8 mouse cellular contexts compared by ENCODE assay signal in genomic region chr12:32897199-32898120, GRCm38 (mm10). TPM values are rescaled to one million over a fixed set of nuclear protein-coding genes. Genes with fewer than 3 reads are reported as not detected.
DNase-seq lines count a peak whose midpoint lies in the region; ATAC-seq lines count a peak whose summit lies in the region.

No protein-coding gene starts in this region.

- H3K4me2 ChIP-seq in hindbrain, embryonic 16.5 days (ENCODE audit: low read length): no peak overlapping the region

- H3K27me3 ChIP-seq in hindbrain, embryonic 16.5 days (replicated peaks; ENCODE audit: control insufficient read depth, insufficient read depth, low read length): no peaks in the 10 kb centered on the region; the same call in none of the 2 replicates

- peak; percentile 91 for ATAC-seq in hindbrain, embryonic 16.5 days
- peak; percentile 96 for ATAC-seq in megakaryocyte, adult 5-6 weeks (ENCODE audit: poor library complexity, severe bottlenecking)

- peaks cover 2% of the 10 kb centered on the region for H3K4me1 ChIP-seq in hindbrain, embryonic 16.5 days (ENCODE audit: control insufficient read depth, insufficient read depth, low read depth, low read length)

- H3K27ac ChIP-seq in hindbrain, embryonic 16.5 days (ENCODE audit: low read depth, low read length): no peak overlapping the region

- 47% methylated on average over 13 of the region's 13 CpGs for WGBS in hindbrain, embryonic 16.5 days

- no peak overlapping the region for H3K4me3 ChIP-seq in hindbrain, embryonic 16.5 days (ENCODE audit: low read length)

- H3K9me3 ChIP-seq in hindbrain, embryonic 16.5 days (ENCODE audit: control insufficient read depth, low read length): no peaks in the 10 kb centered on the region

- H3K9ac ChIP-seq in hindbrain, embryonic 16.5 days (ENCODE audit: low read depth, low read length): no peak overlapping the region

- peak; percentile 68 for DNase-seq in R1 (ENCODE audit: low read depth, low spot score)
- DNase-seq in cerebellum, postnatal 14 days: peak; percentile 96 to 97
- peak; percentile 86 to 94 for DNase-seq in frontal cortex, postnatal 25 days (ENCODE audit: low spot score in 2 of 2)
- DNase-seq in layer of hippocampus, postnatal 36 days: peak; percentile 83 to 87
- DNase-seq in right cerebral cortex, adult 2 months (ENCODE audit: low spot score in 2 of 2): peak; percentile 94
- DNase-seq in urinary bladder, adult 2 months (ENCODE audit: low spot score): peak; percentile 81

- no peaks in the 10 kb centered on the region for H3K36me3 ChIP-seq in hindbrain, embryonic 16.5 days (ENCODE audit: control insufficient read depth, insufficient read depth, low read length)

RNA-seq across cellular contexts. Expression of gene Sypl, which starts 56.2 kb away (rescaled TPM):
- polyA plus RNA-seq in hindbrain, embryonic 16.5 days (2015; fragmentation: Nextera tagmentation; extraction: Ambion mirVana): 43.4 and 46.0 TPM in 2 replicates
- total RNA-seq in layer of hippocampus, postnatal 36 days (2021): 10 to 100 TPM; 42.3 to 43.2 TPM
- 114 and 117 TPM in 2 replicates for total RNA-seq in megakaryocyte, adult 5-6 weeks (2015)
- total RNA-seq in megakaryocyte, adult 5-6 weeks (2017): 50.6 and 62.0 TPM in 2 replicates
- polyA plus RNA-seq in urinary bladder, adult 2 months (2012; rRNA removed): 145 and 163 TPM in 2 replicates
